8 mouse cellular contexts compared by ENCODE assay signal in the genomic region with DNA sequence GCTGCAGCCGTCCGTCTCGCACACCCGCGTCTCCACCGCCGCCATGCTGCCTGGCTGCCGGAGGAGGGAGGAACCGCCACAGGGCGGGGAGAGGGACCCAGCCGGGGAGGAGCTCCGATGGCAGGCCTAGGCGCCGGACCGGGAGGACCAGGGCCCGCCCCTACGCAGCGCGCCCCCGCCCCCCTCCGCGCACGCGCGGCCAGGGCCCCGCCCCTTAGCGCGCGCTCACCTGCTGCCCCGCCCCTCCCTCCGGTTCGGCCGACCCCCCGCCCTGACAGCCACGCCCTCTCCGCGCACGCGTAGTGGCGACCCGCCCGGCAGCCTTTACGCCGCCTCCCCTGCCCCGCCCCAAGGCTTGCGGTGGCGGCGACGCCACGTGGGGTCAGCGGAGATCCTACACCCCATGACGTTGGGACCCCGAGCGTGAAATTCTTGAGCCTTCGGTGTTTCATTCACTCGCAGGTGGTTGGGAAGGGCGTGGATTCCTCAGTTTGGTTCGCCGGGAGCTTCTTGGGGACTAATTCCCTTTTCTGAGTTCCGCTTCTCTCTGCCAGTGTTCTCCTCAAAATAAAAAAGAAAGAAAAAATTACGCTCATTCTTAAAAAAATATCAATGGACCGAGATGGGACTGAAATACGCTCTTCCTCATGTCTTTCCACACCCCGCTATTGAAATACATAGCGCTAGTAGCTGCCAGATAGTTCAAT. TPM values are rescaled to one million over a fixed set of nuclear protein-coding genes. Genes with fewer than 3 reads are reported as not detected.
DNase-seq lines count a peak whose midpoint lies in the region; ATAC-seq lines count a peak whose summit lies in the region.

A gene (minus strand): TSS at position 189 of the 707 bp plus-strand sequence.

- peak within 1 kb of the TSS; percentile 86 for H3K4me3 ChIP-seq in hindbrain, embryonic 13.5 days

- peaks cover 15% of the 10 kb centered on the region for H3K36me3 ChIP-seq in hindbrain, embryonic 13.5 days

- H3K27ac ChIP-seq in hindbrain, embryonic 13.5 days = peak within 1 kb of the TSS; percentile 87

- peak within 1 kb of the TSS; percentile 89 for H3K9ac ChIP-seq in hindbrain, embryonic 13.5 days

- H3K4me2 ChIP-seq in hindbrain, embryonic 13.5 days = peak within 1 kb of the TSS; percentile 73

- ATAC-seq in hindbrain, embryonic 13.5 days (ENCODE audit: low FRiP score) = peak; percentile 98

- peak; percentile 97 for DNase-seq in NIH3T3 (ENCODE audit: low read depth)
- peak; percentile 99 for DNase-seq in cerebellum, postnatal 10 days
- DNase-seq in frontal cortex, postnatal 14 days (ENCODE audit: low spot score in 2 of 2) = peak; percentile 86 to 89
- peak; percentile 91 to 97 for DNase-seq in layer of hippocampus, postnatal 25 days (ENCODE audit: extremely low spot score in 1 of 2, low spot score in 1 of 2)
- peak; percentile 93 for DNase-seq in lung, postnatal 25 days (ENCODE audit: low spot score)
- peak; percentile 96 for DNase-seq in retina, embryonic 14.5 days (ENCODE audit: low spot score)
- peak; percentile 100 for DNase-seq in thymus, postnatal 4 days

- no peaks in the 10 kb centered on the region; the same call in 1 of the 2 replicates for H3K9me3 ChIP-seq in hindbrain, embryonic 13.5 days

- WGBS in hindbrain, embryonic 13.5 days = 1% methylated on average over 34 of the region's 65 CpGs

- H3K4me1 ChIP-seq in hindbrain, embryonic 13.5 days (replicated peaks) = peaks cover 15% of the 10 kb centered on the region

- no peaks in the 10 kb centered on the region for H3K27me3 ChIP-seq in hindbrain, embryonic 13.5 days

RNA-seq across cellular contexts. Expression of the gene that starts here (rescaled TPM):
- 47.7 and 49.9 TPM in 2 replicates for polyA plus RNA-seq in hindbrain, embryonic 13.5 days (2015; fragmentation: Nextera tagmentation; extraction: Ambion mirVana)
- 10 to 100 TPM; 41.9 to 44.4 TPM for total RNA-seq in layer of hippocampus, postnatal 25 days (2021)

Comparison
In these comparisons a context has a peak if more than half of its experiments do, and no peak if none do; other contexts are left out.
1. Peak in every context shown above with its lines: DNase-seq, ATAC-seq, H3K4me3 ChIP-seq and H3K27ac ChIP-seq.